Mouse (Mus musculus): ENCODE measurements around the gene Pbxip1. TPM values are rescaled to one million over a fixed set of nuclear protein-coding genes. Genes with fewer than 3 reads are reported as not detected.

Pbxip1 gene
- total RNA-seq, 1 experiment: 19.3 TPM

GRCm38 (mm10) chr3:89420421-89420820 is 16.1 kb upstream of the Pbxip1 start:
- no peaks in the 10 kb centered on the region for H3K9me3 ChIP-seq (ENCODE audit: control insufficient read depth, insufficient read depth, low read depth, low read length)
- peak overlapping the region; percentile 70 for H3K27ac ChIP-seq (ENCODE audit: insufficient read depth, low read depth, low read length, poor library complexity, severe bottlenecking)
- H3K9ac ChIP-seq (ENCODE audit: insufficient read depth, low read depth, low read length, poor library complexity, severe bottlenecking): no peak overlapping the region; the same call in 1 of the 2 replicates
- 0 out of 2 replicates have a peak, but pooled peaks have one; percentile 3 for TF ChIP-seq ZNF384 (IDR thresholded peaks at IDR 0.05; ENCODE audit: low read depth, low read length)
- TF ChIP-seq MAFK (IDR thresholded peaks at IDR 0.05; ENCODE audit: insufficient read depth, low read depth, low read length): no peak
- H3K4me1 ChIP-seq (ENCODE audit: control insufficient read depth in 2 of 2, insufficient read depth in 2 of 2, low read length in 2 of 2, poor library complexity in 1 of 2): peaks cover 22 to 29% of the 10 kb centered on the region in 2 experiments
- peak overlapping the region; percentile 80 to 98; a peak in 3 of 4 replicates for H3K4me3 ChIP-seq (ENCODE audit: insufficient read depth in 1 of 2, low read depth in 1 of 2, low read length in 2 of 2, poor library complexity in 1 of 2, severe bottlenecking in 1 of 2)
- peaks cover 27% of the 10 kb centered on the region for H3K36me3 ChIP-seq (ENCODE audit: control insufficient read depth, insufficient read depth, low read length, poor library complexity, severe bottlenecking)
- no peak for DNase-seq (ENCODE audit: low read depth, low spot score)
- in situ Hi-C loops (cut with MboI; ENCODE audit: low sequenced_read_pairs in 2 of 2, unreplicated experiment in 2 of 2): no loop called here

- in situ Hi-C loops (cut with MboI; ENCODE audit: low sequenced_read_pairs in 2 of 2, unreplicated experiment in 2 of 2): no loop called here
- no peaks in the 10 kb centered on the region for H3K9me3 ChIP-seq (ENCODE audit: control insufficient read depth, insufficient read depth, low read depth, low read length)
Observed at GRCm38 (mm10) chr3:89421002-89421774, 15.3 kb upstream of the Pbxip1 start.

GRCm38 (mm10) chr3:89421810-89422473 is 14.6 kb upstream of the Pbxip1 start:
- peaks cover 25% of the 10 kb centered on the region for H3K36me3 ChIP-seq (ENCODE audit: control insufficient read depth, insufficient read depth, low read length, poor library complexity, severe bottlenecking)
- TF ChIP-seq CHD2 (IDR thresholded peaks at IDR 0.05; ENCODE audit: low read depth, low read length): no peak
- no peak for TF ChIP-seq MAFK (IDR thresholded peaks at IDR 0.05; ENCODE audit: insufficient read depth, low read depth, low read length)
- no peak for TF ChIP-seq HCFC1 (IDR thresholded peaks at IDR 0.05; ENCODE audit: borderline replicate concordance, insufficient read depth, low read length)
- no peak for TF ChIP-seq ZNF384 (IDR thresholded peaks at IDR 0.05; ENCODE audit: low read depth, low read length)
- TF ChIP-seq ZC3H11A (IDR thresholded peaks at IDR 0.05; ENCODE audit: borderline replicate concordance, low read depth, low read length): no peak
- H3K4me1 ChIP-seq (ENCODE audit: control insufficient read depth in 2 of 2, insufficient read depth in 2 of 2, low read length in 2 of 2, poor library complexity in 1 of 2): peaks cover 20 to 26% of the 10 kb centered on the region in 2 experiments
- H3K9ac ChIP-seq (ENCODE audit: insufficient read depth, low read depth, low read length, poor library complexity, severe bottlenecking): peak overlapping the region; percentile 84
- peak overlapping the region; percentile 15; the same call in 1 of the 2 replicates for H3K27ac ChIP-seq (ENCODE audit: insufficient read depth, low read depth, low read length, poor library complexity, severe bottlenecking)
- DNase-seq (ENCODE audit: low read depth, low spot score): no peak
- H3K9me3 ChIP-seq (ENCODE audit: control insufficient read depth, insufficient read depth, low read depth, low read length): no peaks in the 10 kb centered on the region
- H3K4me3 ChIP-seq (ENCODE audit: insufficient read depth in 1 of 2, low read depth in 1 of 2, low read length in 2 of 2, poor library complexity in 1 of 2, severe bottlenecking in 1 of 2): peak overlapping the region; percentile 65 to 80
- in situ Hi-C loops (cut with MboI; ENCODE audit: low sequenced_read_pairs in 2 of 2, unreplicated experiment in 2 of 2): no loop called here

More at GRCm38 (mm10) chr3:89421002-89421774, 15.3 kb upstream of the Pbxip1 start:
- TF ChIP-seq MAFK (IDR thresholded peaks at IDR 0.05; ENCODE audit: insufficient read depth, low read depth, low read length) (peak; percentile 73), CHD2 (IDR thresholded peaks at IDR 0.05; ENCODE audit: low read depth, low read length) (no peak), ZNF384 (IDR thresholded peaks at IDR 0.05; ENCODE audit: low read depth, low read length) (no peak)
- peaks cover 23% of the 10 kb centered on the region for H3K36me3 ChIP-seq (ENCODE audit: control insufficient read depth, insufficient read depth, low read length, poor library complexity, severe bottlenecking)
- DNase-seq (ENCODE audit: low read depth, low spot score): no peak
- H3K27ac ChIP-seq (ENCODE audit: insufficient read depth, low read depth, low read length, poor library complexity, severe bottlenecking): peak overlapping the region; percentile 70
- peak overlapping the region; percentile 84 for H3K9ac ChIP-seq (ENCODE audit: insufficient read depth, low read depth, low read length, poor library complexity, severe bottlenecking)
- H3K4me3 ChIP-seq (ENCODE audit: insufficient read depth in 1 of 2, low read depth in 1 of 2, low read length in 2 of 2, poor library complexity in 1 of 2, severe bottlenecking in 1 of 2): peak overlapping the region; percentile 65 to 80
- peaks cover 22 to 28% of the 10 kb centered on the region in 2 experiments for H3K4me1 ChIP-seq (ENCODE audit: control insufficient read depth in 2 of 2, insufficient read depth in 2 of 2, low read length in 2 of 2, poor library complexity in 1 of 2)

DNA sequence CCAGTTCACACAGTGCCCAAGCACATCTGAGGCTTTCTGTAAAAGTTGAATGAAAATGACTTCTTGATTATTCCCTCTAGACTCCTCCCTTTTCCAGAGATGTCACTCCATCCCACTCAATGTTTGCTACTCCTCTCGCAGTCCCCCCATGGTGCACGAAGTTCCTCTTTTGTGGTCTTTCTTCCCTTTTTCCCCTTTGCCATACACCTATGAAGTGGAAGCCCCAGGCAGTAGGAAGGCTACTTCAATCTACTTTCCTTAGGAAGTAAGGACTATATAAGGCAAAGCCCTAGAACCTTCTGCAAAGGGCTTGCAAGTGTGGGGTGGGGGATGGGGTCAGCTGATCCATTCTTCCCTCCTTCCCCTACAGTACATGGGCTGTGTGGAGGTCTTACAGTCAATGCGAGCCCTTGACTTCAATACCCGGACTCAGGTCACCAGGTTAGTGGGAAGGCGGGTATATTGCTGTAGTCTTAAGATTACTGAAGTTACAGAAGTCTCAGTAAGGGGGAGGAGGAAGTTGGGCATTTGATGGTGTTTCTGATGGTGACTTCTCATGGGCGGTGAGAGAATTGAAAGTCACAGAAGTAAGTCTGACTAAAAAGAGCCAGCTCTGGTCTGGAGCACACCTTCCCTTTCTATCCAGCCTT is 13.8 kb upstream of the Pbxip1 start:
- no peaks in the 10 kb centered on the region for H3K9me3 ChIP-seq (ENCODE audit: control insufficient read depth, insufficient read depth, low read depth, low read length)
- H3K36me3 ChIP-seq (ENCODE audit: control insufficient read depth, insufficient read depth, low read length, poor library complexity, severe bottlenecking): peaks cover 31% of the 10 kb centered on the region
- H3K9ac ChIP-seq (ENCODE audit: insufficient read depth, low read depth, low read length, poor library complexity, severe bottlenecking): no peak overlapping the region; the same call in 1 of the 2 replicates
- no peak for TF ChIP-seq HCFC1 (IDR thresholded peaks at IDR 0.05; ENCODE audit: borderline replicate concordance, insufficient read depth, low read length)
- no peak for TF ChIP-seq ZNF384 (IDR thresholded peaks at IDR 0.05; ENCODE audit: low read depth, low read length)
- TF ChIP-seq ZC3H11A (IDR thresholded peaks at IDR 0.05; ENCODE audit: borderline replicate concordance, low read depth, low read length): no peak
- no peak for TF ChIP-seq MAFK (IDR thresholded peaks at IDR 0.05; ENCODE audit: insufficient read depth, low read depth, low read length)
- TF ChIP-seq CHD2 (IDR thresholded peaks at IDR 0.05; ENCODE audit: low read depth, low read length): no peak
- in situ Hi-C loops (cut with MboI; ENCODE audit: low sequenced_read_pairs in 2 of 2, unreplicated experiment in 2 of 2): no loop called here
- peak overlapping the region; percentile 65 to 80; a peak in 3 of 4 replicates for H3K4me3 ChIP-seq (ENCODE audit: insufficient read depth in 1 of 2, low read depth in 1 of 2, low read length in 2 of 2, poor library complexity in 1 of 2, severe bottlenecking in 1 of 2)
- DNase-seq (ENCODE audit: low read depth, low spot score): no peak
- H3K27ac ChIP-seq (ENCODE audit: insufficient read depth, low read depth, low read length, poor library complexity, severe bottlenecking): no peak overlapping the region
- peaks cover 18 to 26% of the 10 kb centered on the region in 2 experiments for H3K4me1 ChIP-seq (ENCODE audit: control insufficient read depth in 2 of 2, insufficient read depth in 2 of 2, low read length in 2 of 2, poor library complexity in 1 of 2)

All from ES-E14 (cell line).